Mouse (Mus musculus): ENCODE measurements at regions not wholly inside any gene's neighbourhood (a gene's known extent, or its start where the extent isn't known, plus 50 kb on each side); places are given as distances from the start of the nearest gene placed in this dataset.

DNA sequence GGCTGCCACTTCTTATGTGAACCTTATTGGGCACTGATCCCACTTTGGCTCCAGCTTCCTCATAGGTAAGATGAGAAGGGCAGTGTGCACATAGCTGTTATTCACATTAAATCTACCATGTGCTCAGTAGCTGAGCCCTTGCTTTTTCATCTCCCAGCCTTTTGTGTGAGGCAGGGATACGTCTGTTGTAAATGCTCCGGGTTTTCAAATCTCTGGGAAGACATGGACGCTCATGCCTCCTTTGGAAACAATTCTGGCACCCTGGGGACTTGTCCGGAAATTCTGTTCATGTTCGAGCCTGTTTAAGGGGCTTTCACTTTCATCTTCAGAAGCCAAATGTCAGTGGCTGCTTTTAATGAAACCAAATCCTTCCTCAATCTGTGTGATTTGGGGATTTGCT lies 312.7 kb downstream of the Bcl11a start:
- DNase-seq (ENCODE audit: low spot score in 2 of 2): no peak

DNA sequence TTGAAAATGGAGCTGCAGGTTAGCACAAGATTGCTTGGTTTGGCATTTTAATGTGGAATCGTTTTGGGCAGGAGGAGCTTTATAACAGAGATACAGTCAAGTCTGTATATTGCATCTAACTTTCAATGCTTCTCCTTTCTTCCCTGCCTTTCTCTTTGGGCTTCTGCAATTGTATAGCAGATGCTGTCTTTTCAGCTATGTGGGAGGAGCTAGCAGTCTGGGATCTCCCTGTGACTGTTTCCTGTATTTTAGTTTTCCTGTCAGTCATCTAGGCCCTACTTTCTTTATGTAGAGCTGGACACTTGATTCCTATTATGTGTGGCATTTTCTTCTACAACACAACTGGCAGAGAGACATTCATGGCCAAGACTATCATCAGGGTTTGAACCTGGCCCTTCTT lies 313.5 kb downstream of the Bcl11a start:
- no peak for DNase-seq (ENCODE audit: low spot score in 2 of 2)

DNA sequence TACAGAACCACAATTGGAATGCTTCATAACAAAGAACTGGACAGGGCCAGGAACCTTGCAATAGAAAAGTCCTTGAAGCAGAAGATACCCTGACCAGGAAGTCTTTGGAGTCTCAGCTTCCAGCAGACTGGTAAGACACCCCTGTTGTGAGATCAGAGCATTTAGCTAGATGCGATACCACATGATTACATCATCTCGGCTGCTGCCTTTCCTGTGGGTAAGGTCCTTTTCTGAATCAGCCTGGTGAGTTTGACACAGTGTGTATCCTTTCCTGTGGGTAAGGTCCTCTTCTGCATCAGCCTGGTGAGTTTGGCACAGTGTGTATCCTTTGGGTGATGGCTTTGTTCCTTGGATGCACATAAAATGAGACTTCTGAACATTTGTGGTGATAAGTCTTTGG lies 317.6 kb downstream of the Bcl11a start:
- DNase-seq (ENCODE audit: low spot score in 2 of 2): no peak

DNA sequence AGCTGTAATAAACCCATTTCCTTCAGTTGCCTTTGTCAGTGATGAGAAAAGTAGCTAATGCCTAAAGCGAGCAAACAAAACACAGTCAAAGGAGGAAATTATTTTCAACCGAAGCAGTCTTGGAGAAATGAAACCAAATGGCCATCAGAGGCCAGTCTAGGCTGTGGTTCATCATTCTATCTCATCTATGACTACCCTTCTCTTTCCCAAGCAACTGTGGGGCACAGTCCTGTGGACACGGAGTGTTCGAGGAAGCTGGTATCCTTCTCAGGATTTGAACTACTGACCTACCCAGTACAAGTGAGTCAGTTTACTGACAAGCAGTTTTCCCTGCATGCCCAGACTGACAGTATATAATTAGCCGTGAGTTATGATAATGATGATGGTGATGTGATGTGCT lies 319.1 kb downstream of the Bcl11a start:
- no peak for DNase-seq (ENCODE audit: low spot score in 2 of 2)

DNA sequence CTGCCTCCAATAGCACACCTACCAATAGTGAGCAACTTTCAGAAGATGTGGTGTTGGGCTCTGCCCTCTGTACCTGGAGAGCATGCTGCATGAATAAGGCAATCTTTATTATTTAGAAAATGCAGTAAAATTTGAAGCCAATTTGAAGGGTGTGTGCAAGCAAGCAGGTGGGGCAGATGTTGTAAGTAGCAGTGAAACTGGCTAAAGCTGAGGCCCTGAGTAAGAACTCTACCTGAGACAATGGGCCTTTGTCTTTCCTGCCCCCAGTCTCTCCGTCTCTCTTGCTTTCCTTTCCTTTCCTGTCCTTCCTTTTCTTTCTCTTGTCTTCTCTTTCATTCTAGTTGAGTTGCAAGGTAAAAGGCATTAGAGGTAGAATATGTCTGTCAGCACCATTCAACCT lies 319.9 kb downstream of the Bcl11a start:
- DNase-seq (ENCODE audit: low spot score in 2 of 2): no peak

DNA sequence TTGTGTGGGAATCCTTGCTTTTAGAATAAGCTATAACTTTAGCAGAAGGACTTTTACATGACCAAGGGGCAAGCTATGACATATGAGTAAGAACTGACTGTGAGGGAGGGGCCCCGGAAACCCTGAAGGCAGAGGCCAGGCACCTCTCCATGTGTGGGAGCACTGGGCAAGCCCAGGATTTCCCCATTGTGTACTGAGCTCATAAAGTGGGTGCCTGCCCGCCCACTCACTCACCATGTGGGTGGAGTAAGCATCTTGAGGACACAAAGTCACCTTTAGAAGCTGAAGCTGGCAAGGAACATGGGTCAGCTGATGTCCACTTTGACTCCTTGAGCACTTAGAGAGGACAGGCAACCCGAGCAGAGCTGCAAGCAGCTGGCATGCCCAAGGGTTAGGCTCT lies 323.3 kb downstream of the Bcl11a start:
- DNase-seq (ENCODE audit: low spot score in 2 of 2): no peak

DNA sequence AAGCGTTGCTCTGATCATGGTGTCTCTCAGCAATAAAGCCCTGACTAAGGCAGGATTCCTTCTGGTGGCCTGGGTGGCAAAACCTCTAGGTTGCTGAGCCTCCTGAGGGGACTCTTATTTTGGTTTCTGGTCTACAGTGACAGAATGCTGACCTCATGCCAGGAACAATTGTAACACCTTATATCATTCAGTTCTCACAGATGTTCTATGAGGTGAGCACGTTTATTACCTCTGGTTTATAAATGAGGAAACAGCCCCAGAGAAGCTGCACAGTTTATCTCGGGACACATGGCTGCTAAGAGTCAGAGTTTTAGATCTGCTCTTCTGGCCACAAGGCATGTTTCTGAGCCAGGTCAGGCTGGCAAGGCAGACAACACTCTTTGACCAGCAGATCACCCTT lies 324.3 kb downstream of the Bcl11a start:
- DNase-seq (ENCODE audit: low spot score in 2 of 2): no peak

DNA sequence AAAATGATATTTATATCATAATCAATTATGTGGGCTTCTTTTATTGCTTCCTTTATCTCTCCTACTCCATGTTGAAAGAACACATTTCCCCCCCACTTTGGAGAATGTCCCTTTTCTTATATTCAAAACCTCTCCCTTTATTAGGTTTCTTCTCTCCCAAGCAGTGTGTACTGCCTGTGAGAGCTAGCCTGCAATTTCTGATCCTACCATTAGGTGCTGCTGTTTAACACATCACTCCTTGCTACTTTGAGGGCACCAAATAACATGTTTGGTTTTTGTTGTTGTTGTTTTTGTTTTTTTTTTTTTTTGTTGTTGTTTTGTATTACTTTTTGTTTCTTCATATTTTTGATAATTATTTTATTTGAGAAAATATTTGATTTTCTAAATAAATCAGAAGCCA lies 336.9 kb downstream of the Bcl11a start:
- DNase-seq (ENCODE audit: low spot score in 2 of 2): no peak

DNA sequence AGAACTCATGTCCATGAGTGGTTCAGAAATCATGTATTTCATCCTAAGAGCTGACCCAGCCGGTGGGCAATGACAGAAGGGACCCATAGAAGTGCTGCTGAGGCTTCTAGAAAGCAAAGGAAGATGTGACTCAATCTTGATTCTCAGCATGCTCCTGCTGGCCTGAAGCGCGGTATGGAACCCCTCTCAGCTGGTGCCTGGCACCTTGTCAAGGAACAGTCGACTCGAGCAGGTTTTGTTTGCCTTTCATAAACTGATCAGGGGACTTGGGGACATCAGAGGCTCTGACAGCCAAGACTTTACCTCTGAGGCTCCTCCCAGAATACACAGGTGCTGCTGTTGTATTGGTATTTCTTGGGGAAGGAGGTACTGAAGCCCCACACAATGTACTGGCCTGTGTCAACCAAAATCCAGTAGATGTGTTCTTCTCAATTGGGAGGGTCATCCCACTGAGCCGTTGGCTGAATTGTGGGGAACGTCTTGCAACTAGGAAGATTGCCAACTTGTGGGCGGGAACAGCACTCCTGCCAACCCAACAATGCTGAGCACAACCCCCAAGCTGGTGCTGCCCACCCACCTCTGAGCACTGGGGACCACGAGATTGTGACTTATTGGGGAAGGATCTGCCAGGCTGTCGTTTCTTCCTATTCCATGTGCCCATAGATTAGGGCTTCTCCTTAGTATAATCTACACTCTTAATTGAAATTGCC lies 344.4 kb downstream of the Bcl11a start:
- DNase-seq (ENCODE audit: low spot score in 2 of 2): no peak

DNA sequence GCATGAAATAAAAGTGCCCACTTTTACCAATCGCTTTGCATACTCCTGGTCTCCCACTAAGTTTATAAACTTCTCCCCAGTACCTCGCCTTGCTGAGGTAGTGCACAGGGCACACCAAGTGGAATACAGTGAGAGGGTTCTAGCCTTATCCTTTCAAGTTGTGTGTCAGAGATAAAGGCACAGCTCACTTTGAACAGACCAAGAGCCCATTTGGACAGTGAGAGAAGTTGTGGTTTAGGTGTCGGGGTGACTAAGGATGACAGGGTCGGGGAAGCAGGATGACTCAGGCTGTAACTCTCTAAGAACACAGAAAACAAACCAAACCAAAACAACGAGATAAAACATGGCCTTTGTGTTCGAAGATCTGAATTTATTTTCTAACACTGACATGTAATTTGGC lies 345.4 kb downstream of the Bcl11a start:
- no peak for DNase-seq (ENCODE audit: low spot score in 2 of 2)

DNA sequence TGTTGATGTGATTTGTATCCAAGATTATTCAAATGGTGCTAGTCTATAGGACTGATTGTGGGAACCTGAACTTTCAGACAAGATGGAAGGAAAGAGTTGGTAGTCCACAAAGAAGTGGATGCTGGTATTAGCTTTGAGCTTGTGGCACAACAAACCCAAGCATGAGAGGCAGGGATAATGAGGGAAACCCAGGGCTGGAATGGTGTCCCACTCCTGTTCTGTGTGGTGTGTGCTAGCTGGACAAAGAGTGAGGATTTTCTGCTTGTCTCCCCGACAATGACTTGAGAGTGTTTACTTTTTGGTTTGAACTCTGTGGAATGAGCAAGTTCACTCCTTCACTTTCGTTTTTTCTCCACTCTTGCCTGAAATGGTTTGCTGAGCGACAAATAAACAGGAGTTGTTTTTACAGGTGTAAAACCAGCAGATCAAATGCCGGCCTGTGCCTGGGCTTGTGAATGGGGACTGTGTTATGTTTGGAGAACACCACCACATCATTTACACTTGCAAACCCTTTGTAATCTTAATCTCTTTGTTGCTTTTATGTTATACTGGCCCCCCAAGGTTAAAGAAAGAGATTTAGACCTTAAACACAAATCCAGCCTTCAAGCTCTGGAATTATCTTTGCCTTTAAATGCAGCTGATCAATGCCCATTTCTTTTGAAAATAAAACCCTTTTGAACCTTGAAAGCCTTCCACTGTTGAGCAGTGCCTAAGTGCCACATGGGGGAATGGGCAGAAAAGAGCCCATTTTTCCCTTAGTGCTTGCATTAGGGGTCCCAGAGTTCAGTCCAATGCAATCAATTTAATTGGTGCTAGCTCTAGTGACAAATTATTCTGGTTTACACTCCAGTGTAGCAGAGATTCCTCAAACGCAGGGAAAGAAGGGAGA lies 349.4 kb downstream of the Bcl11a start:
- no peak for DNase-seq (ENCODE audit: low spot score in 2 of 2)

DNA sequence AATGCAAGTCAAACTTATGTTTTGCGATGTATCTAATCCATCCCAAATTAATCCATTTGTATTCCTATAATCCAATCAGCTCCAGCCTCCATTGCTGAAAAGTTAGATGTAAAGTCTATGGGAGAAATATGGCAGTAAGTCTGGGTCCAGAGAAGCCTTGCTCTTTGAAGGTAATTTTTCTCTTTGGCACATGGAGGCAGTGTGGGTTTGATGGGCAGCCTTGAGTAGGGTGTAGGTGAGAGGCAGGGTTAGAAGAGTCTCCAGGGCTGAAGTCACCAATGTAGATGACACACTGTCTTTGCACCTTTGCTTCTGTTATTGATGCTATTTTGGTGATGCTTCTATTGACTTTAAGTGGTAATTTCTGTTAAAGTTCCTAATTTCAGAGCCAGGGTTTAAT lies 370.8 kb downstream of the Bcl11a start:
- no peak for DNase-seq (ENCODE audit: low spot score in 2 of 2)

DNA sequence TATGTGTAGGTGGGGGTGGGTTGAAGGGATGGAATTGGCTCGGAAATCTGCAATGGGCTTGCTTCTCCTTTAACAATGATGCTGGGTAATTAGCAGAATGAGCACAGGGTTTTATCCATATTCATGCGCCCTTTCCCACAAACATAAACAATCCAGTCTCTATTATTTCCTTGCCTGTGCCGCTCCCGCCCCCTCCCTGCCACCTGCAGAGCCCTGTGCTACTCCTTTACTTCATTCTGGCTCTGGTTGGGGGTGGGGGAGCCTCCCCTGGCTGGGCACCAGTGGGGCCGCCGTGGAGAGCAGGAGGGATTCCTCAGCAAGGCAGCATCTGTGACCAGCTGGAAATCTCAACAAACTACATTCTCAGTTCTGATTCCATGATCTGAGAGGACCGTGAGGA lies 374.4 kb downstream of the Bcl11a start:
- no peak for DNase-seq (ENCODE audit: low spot score in 2 of 2)

DNA sequence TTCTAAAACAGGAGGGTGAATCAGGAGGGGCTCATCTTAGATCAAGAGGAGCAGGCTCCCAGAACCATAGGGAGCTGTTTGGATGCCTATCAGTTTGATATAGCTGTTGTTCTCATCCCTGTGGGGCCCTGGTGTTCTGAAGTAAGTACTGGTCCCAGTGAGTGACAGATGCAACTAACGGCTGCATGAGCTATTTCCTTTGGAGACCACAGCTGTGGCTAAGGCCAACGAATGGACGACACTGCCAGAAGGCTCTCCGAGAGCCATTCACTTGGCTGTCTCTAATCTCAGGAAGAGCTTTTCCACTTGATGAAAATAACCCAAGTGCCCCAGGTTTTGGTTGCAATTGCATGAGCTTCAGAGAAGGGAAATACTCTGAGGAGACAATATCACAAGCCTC lies 386.8 kb downstream of the Bcl11a start:
- DNase-seq (ENCODE audit: low spot score in 2 of 2): no peak

DNA sequence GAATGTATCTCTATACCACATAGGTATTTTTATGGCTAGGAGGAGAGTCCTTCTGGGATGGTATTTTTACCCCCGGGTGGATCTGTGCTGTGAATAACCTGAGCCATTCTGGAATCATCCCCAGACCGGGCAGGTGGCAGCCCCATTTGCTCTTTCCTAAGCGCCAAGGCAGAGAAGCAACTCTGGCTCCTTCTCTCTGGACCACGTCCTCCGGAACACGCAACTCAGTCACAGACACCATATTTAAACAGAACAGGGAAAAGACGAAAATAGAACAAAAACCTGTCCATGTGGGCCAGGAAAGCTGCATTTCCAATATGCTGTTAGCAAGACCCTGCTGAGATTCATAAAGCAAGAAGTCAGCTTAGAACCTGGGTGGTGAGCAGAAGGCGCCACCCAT lies 389.6 kb downstream of the Bcl11a start:
- DNase-seq (ENCODE audit: low spot score in 2 of 2): no peak

DNA sequence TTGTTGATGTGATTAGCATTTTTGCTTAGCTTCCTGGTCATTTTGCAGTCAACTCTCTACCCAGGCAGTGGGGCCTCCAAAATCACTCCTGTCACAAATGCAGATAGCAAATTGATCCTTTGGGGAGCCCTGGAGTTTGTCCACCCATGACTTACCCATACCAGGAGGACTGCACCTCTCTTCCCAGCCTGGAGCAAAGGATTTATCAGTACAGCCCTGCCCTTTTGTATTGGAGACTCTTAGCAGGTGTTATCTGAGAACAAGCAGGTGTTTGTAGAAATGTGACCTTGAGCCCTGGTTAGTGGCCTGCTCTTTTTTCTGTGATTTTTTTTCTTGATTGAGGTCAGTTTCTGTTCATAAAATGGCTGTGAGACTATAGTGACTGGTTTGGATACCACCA lies 392.6 kb downstream of the Bcl11a start:
- no peak for DNase-seq (ENCODE audit: low spot score in 2 of 2)

DNA sequence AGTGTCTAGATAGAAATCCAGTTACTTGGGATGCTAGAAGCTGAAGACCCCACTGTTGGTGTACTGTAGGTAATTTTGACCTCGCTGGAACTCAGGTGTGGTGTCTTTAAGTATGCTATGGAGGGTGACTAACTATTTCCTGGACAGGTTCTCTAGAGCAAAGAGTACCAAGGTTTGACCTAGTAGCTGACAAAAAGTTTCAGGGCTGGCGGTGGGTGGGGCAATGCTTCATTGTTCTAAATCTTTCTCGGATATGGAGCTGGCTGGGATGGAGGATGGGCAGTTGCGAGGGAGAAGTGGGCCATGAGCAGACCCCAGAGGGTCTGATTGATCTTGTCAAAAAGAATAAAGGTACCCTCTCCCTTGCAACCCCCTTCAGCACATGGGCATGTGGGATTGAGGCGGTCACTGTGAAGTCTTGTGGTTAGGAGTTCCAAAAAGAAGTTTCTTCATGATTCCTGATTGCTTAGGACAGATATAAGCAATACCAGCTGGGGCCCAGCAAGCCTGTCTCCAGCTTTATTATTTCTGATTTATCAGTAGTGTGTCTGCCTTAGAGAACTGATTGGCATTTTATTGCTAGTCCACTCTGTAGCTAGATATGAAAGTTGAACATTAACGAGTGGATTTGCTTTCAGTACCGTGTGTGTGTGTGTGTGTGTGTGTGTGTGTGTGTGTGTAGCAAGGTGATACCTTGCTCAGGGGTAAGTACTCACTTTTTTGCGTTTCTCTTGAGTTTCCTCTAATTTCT lies 394.9 kb downstream of the Bcl11a start:
- DNase-seq (ENCODE audit: low spot score in 2 of 2): no peak

DNA sequence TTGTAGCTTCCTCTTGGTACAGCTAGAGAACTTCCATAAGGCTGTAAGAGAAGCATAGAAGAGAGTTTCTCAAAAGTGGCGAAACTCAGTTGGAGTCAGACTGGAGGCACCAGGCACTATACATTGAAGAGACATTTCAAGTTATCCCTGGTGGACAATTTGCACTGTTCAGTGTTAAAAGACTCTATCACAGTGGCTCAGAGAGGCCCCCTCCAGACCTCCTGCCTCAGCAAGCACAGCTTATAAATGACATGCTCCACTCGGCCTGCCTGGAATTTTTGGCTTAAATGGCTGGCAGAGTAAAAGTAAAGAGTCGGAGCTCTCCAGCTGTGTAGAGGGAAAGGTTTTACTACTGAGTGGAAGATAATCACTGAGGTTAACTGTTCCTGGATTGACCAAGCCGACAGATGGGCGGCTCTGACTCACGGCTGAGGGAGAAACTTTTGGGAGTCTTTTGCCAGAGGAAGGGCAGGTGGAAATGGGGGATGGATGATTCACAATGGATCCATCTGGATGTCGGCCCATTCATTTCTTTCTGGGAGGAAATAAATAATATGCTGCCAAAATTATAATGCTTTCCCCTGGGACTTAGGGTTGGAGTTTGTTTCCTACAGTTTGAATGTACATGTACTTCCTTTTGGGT lies 395.6 kb downstream of the Bcl11a start:
- no peak for DNase-seq (ENCODE audit: low spot score in 2 of 2)

DNA sequence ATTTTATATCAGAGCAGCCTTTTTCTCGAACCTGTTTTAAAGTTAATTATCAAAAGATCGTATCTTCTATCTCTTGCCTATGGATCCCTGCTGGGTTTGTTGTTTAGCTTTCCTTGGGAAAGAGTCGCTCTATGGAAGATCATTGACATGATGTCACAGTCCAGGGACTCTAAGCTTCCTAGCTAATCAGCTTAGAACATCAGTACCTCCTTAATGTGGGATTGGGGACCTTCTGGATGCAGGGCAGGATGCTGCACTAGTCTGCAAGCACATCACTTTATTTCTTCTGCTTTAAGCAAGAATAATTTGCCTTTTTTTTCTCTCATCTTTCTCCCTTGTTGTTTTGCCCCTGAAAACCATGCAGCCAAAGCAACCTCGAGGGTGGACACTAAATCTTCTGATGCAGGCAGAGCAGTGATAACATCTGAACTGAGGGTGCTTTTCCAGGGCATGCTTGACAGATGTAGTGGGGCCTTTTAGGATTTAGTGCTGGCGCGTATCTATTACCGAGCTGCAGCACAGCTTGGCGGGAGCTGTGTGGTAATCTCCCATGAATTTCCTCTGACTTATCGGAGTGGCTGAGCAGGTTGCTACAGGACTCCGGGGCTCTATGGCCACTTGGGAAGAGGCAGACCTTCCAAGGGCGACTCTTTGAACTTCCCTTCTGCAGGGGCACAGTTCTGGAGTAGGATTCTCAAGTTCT lies 425.0 kb downstream of the Bcl11a start:
- DNase-seq (ENCODE audit: low spot score in 2 of 2): no peak

DNA sequence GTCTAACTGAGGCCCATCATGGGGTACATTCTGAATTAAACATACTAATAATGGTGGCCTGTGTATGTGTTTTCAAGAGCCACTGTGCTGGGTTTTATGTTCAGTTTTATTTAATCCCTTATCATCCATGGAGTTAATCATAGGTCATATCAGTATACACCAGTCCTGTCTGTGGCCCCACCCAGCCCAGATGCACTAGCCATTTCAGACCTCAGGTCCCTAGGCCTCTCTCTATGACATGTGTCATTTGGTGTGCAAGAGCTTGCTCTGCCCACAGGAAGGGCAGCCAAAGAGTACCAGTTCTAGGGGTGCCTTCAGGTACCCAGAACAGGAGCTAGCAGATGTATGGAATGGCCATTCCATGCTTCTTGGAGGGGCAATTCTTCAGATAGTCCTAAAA lies 437.7 kb downstream of the Bcl11a start:
- no peak for DNase-seq (ENCODE audit: low spot score in 2 of 2)

DNA sequence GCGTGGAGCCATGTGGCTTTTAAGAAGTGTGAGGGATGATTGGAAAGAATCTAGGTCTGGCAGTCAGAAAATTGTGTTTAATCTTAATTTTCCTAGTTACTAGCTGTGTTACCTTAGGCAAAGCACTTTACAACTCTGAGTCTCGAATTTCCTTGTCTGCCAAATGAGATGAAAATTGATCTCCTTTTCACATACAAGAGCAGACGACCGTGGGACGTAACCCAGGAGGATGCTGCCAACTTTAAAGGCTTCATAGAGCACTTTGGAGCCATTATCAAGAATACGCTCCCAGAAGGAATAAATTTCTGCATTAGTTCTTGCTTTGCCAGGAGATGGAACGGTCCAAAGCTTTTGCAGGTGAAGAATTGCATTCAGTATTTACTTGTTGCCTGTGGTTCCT lies 457.6 kb downstream of the Bcl11a start:
- DNase-seq (ENCODE audit: low spot score in 2 of 2): no peak

DNA sequence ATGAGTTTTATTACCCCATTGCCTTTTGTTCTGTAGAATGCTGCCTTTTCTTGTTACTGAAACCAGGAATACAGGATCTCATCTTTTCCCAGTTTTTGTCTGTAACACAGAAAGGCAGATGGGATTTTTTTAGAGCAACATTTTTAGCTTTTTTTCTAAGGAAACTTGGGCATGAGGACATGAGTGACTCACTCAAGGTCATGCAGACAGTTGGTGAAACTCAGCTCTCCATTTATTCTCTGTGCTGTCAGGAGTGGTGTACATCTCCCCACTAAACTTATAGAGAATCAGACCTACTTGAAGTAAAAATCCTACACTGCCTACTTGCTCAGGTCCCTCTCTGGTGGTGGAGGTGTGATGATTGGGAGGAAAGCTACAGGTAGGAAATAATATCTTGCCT lies 459.9 kb downstream of the Bcl11a start:
- no peak for DNase-seq (ENCODE audit: low spot score in 2 of 2)

Measured in frontal cortex, postnatal 25 days (tissue).